Mouse (Mus musculus): Measurements from ENCODE around the gene Slc27a1.

Slc27a1 gene

DNA sequence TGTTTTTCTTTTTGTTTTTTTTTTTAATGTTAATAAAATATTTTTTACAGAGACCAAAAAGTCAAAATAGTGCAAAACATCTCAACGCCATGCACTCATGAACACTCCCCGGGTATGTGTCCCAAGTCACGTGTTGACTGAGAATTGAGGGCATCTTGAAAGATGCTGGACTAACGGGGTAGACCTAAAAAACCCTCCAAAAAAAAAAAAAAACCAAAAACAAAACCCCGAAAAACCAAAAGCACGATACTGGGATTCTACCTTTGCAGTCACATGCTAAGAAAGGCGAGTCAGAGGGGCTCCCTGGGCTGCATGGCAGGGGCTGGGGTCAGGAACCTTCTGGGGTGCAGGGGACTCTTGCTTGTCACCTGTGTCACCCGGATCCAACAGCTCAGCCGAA, 58.1 kb downstream of the Slc27a1 start:
- DNase-seq = no peak

DNA sequence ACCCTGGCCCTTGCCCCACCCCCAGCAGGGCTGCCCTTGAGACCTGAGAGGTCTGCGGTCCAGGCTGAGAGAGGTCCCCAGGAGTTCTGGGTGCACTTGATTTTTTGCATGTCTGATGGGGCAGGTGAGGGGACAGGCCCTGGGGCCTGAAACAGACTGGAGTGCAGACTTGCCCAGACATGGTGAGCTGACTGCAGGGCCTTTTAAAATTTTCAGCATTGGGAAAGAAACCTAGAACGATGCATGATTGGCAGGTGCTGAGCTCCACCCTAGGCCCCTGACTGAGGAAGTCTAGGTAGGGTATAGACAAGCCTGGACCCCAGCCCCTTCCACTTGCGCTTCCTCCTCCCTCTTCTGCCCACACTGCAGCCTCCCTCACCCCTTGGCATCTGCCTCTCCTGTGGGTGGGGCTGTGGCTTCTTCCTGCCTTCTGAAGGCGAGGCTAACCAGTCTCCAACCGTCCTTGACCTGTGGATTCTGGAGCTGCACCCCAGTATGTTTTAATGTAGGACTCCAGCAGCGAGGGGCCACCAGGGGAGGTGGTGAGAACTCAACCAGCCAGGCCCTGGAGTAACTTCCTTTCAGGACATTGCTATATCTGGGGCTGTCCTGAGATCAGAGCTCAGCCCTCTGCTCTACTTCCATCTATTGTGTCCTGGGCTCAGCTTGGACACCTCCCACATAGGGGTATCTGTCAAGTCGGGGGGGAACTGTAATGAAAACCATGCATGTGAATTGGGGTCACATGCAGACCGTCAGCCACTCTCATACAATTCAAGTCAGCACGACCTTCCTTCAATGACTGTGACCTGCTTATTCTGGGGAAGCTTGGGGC, 58.8 kb downstream of the Slc27a1 start:
- no peak for DNase-seq

DNA sequence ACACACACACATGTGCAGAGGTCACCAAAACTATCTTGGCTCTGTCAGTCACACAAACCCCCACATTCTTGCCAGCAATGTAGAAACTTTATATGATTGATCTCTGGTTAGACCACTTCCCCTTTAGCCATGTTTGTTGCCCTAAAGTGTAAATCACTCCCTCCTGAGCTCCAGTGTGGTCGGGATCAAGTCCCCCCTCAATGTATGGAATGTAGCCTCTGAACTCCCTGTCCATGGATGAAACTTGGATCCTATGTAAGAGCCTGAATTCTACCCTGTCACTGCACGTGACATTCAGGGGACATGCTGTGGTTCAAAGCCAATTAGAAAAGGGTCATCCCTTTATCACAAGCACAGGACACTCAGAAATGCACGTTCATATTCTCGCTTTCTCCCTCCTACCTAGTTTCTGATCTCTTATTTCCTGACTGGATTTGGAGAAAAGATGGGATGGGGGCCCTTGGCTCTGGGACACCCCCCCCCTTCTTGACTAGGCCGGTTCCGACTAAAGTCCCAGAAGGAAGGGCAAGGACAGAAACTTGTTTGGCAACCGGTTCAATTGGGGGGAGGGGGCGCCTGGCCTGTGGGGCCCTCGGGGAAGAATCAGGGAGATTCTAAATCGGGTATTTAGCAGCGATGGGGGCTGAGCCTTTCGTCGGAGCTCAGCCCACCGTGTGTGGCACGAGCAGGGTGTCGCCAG, 59.9 kb downstream of the Slc27a1 start:
- no peak for DNase-seq

DNA sequence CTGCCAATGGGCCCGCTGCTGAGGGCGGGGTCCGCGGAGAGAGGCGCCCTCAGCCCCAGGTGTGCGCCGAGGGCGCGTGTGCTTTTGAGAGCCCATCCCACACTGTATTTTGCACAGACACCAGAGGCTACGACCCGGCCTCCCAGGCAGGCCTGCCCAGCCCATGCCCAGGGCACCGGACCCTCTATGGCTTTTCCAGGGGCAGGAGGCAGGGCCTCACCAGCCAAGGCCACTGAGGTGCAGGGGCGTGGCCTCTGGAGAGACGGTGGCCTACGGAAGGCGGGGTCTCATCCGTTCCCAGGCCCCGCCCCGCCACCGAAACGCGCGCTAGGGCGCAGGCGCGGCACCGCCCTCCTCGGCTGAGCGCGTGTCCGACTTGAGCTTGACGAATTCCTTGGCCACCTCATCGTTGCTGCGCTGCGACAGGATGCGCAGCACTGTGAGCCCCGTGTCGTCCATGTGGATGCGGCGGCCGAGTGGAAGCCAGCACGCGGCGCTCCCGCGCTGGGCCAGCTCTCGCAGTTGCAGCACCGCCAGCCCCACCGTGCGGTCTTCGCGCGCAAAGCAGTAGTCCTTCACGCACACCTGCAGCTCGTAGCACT, 60.5 kb downstream of the Slc27a1 start:
- peak; percentile 88 for DNase-seq

DNA sequence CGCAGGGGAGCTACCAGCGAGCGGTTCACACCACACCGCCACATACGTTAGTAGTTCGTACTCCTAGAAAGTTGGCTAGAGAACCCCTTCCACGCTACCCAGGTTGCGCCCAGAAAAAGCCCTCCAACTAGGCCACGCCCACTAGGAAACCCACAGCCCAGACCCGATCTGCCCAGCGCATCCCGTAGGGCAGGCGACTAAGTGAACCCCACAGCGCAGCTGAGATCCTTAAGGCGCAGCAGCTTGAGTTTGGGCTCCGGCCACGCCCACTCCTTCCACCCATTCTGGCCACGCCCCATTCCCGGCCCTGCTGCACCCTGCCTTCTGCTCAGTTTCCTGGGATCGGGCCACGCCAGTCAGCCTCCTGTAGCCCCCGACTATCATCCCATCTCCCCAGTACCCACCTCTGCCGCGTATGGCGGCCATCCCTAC, 61.1 kb downstream of the Slc27a1 start:
- no peak for DNase-seq

DNA sequence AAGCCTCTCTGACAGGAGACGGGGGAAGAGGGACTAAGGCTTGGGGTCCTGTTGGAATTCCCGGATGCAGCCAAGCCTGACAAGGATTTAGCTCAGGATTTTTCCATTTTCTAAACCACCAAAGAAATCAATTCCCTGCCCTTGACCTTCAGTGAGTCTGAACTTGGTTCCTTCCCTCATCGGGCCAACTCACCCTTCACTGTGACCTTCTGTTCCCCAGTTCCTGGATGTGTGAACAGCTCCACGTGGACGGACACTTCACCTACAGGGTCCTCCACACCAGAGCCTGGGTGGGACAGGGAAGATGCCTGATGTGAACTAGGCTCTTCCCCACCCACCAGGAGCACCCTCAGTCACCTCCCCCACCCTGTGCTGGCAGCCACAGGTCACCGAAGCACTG, 62.1 kb downstream of the Slc27a1 start:
- no peak for DNase-seq

DNA sequence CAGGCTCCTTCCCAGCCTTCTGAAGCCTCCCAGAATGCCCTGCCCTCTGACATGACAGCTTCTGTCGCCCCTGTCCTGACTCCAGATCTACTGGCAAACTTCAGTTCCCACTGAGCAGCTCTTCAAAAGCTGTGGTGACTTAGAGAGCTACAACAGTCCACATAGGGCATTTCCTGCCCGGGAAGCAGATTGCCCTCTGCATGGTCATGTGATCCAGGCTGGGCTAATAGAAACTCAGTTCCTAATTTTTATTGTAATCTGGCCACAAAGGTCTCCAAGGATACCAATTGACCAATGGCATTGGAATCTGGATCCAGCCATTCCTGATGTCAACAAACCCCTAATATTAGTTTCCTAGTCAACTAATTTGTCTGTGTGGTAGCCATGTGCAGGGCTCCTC, 63.2 kb downstream of the Slc27a1 start:
- DNase-seq = no peak

DNA sequence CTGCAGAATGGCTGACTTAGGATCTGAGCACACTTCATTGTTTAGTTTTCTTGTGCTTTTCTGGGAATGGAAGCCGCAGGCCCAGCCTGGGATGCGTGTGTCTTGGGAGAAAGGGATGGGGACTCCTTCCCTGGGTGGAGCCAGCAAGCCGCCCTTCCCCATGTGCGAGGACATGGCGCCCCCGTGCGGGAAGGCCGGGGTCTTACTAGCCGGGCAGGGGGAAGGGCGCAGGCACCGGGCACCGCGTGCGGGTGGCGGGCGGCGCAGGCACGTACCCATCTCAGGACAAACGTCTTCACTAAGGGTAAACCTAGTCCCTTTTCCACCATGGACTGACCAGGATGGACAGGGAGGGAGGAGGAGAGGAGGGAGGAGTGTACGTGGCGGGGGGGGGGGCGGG, 64.5 kb downstream of the Slc27a1 start:
- DNase-seq = no peak

DNA sequence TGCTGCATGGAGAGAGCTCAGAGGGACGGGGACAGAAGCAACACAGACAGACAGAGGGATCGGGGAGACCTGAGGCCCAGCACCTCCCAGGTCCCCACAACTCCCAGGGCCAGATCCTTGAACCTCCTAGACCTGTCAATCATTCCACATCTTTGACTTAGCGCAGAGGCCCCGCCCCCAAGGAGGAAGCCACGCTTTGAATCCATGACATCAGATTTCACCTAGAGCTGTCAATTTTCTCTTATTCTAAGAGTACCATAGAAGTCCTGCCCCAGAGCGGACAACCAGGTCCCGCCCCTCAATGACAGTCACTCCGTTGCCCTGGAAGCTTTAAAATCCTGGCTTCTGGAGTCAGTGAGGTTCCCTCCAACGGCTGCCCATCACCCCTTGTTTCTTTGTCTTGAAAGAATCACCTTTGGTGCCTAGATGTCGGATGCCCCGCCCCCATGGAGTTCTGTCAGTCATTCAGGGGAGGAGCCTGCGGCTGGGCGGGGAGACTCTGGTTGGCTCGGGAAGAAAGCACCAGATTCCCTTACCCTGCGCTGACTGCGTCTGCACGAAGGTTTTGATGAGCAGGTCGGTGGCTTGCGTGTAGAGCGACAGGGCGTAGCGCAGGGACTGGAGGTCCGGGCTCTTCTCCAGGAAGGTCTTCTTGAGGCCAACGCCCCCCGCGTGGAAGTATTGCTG, 65.4 kb downstream of the Slc27a1 start:
- no peak for DNase-seq
